Mouse (Mus musculus) forelimb bud, embryonic 11.5 days (tissue): ENCODE data around the gene Lsr.

Source experiments
- DNase-seq: peaks from one replicate; pipeline ENCODE4 v3.0.0-alpha.2; 2012; ENCODE audit warnings: low read depth, low spot score

Gene Lsr

GRCm38 (mm10) chr7:30973251-30973500, at the start of gene Lsr:
Gene Lsr (minus strand): TSS chr7:30973464.
- no peak for DNase-seq

- DNase-seq = peak; percentile 21
Measured at GRCm38 (mm10) chr7:31017104-31017901, 44.0 kb upstream of the Lsr start.

GRCm38 (mm10) chr7:31012971-31013370, 39.7 kb upstream of the Lsr start:
- DNase-seq = no peak

- peak; percentile 40 for DNase-seq
Measured at GRCm38 (mm10) chr7:31008889-31009288, 35.6 kb upstream of the Lsr start.

GRCm38 (mm10) chr7:31008175-31008574, 34.9 kb upstream of the Lsr start:
- no peak for DNase-seq

GRCm38 (mm10) chr7:31007775-31008174, 34.5 kb upstream of the Lsr start:
- no peak for DNase-seq

- DNase-seq = no peak
Measured at GRCm38 (mm10) chr7:31002650-31003049, 29.4 kb upstream of the Lsr start.

- peak; percentile 39 for DNase-seq
Measured at GRCm38 (mm10) chr7:31000505-31001020, 27.3 kb upstream of the Lsr start.

- no peak for DNase-seq
Measured at GRCm38 (mm10) chr7:30996491-30996890, 23.2 kb upstream of the Lsr start.

- no peak for DNase-seq
Measured at GRCm38 (mm10) chr7:30993986-30994385, 20.7 kb upstream of the Lsr start.

- no peak for DNase-seq
Measured at GRCm38 (mm10) chr7:30992148-30992547, 18.9 kb upstream of the Lsr start.

GRCm38 (mm10) chr7:30988519-30989162, 15.4 kb upstream of the Lsr start:
- DNase-seq = no peak

- DNase-seq = no peak
Measured at GRCm38 (mm10) chr7:30985357-30985756, 12.1 kb upstream of the Lsr start.

- no peak for DNase-seq
Measured at GRCm38 (mm10) chr7:30981703-30982102, 8.4 kb upstream of the Lsr start.

GRCm38 (mm10) chr7:30973501-30974289, 431 bp upstream of the Lsr start, which contains the start of gene Fam187b:
Gene Fam187b (plus strand): TSS chr7:30973790.
- peak; percentile 92 for DNase-seq

- DNase-seq = no peak
Measured at GRCm38 (mm10) chr7:30972426-30973250, 626 bp downstream of the Lsr start.

- DNase-seq = no peak
Measured at GRCm38 (mm10) chr7:30971901-30972300, 1.4 kb downstream of the Lsr start.

- DNase-seq = no peak
Measured at GRCm38 (mm10) chr7:30969174-30969573, 4.1 kb downstream of the Lsr start.

GRCm38 (mm10) chr7:30968611-30969010, 4.7 kb downstream of the Lsr start:
- DNase-seq = no peak

- no peak for DNase-seq
Measured at GRCm38 (mm10) chr7:30966657-30967056, 6.6 kb downstream of the Lsr start.

GRCm38 (mm10) chr7:30965677-30966076, 7.6 kb downstream of the Lsr start:
- DNase-seq = no peak
